Comparison of ENCODE assay signal across 23 mouse cellular contexts in genomic region chr16:90687687-90688263, GRCm38 (mm10). TPM values are rescaled to one million over a fixed set of nuclear protein-coding genes. Genes with fewer than 3 reads are reported as not detected.
DNase-seq lines count a peak whose midpoint lies in the region; ATAC-seq lines count a peak whose summit lies in the region.
"Had no signal": no experiment of that assay in that cellular context is flagged by ENCODE, and none has a peak within 500 bp of the region (broad histone marks: within the 10 kb centered on the region; RNA-seq: fewer than 3 reads in every experiment).

No protein-coding gene starts in this region.

- H3K4me3 ChIP-seq in kidney, embryonic 16.5 days (ENCODE audit: low read length): no peak overlapping the region
- no peak overlapping the region for H3K4me3 ChIP-seq in embryonic facial prominence, embryonic 10.5 days
- H3K4me3 ChIP-seq in stomach, embryonic 14.5 days (ENCODE audit: low read depth, low read length): no peak overlapping the region
- H3K4me3 ChIP-seq: embryonic facial prominence, embryonic 12.5 days; erythroblast, embryonic 14.5 days; forebrain, embryonic 13.5 days; heart, adult 2 months; kidney, embryonic 15.5 days; left cerebral cortex, adult 2 months had no signal

- H3K27me3 ChIP-seq in kidney, embryonic 16.5 days (ENCODE audit: insufficient read depth, low read length): no peaks in the 10 kb centered on the region
- no peaks in the 10 kb centered on the region for H3K27me3 ChIP-seq in embryonic facial prominence, embryonic 10.5 days (replicated peaks; ENCODE audit: low read depth, poor library complexity, severe bottlenecking)
- H3K27me3 ChIP-seq in stomach, embryonic 14.5 days (ENCODE audit: control insufficient read depth, insufficient read depth, low read length): no peaks in the 10 kb centered on the region
- H3K27me3 ChIP-seq: embryonic facial prominence, embryonic 12.5 days; forebrain, embryonic 13.5 days; kidney, embryonic 15.5 days had no signal

- 53% methylated on average over 12 of the region's 12 CpGs for WGBS in kidney, embryonic 16.5 days
- 87% methylated on average over 12 of the region's 12 CpGs for WGBS in embryonic facial prominence, embryonic 10.5 days
- WGBS in stomach, embryonic 14.5 days: 63% methylated on average over 12 of the region's 12 CpGs

- no peaks in the 10 kb centered on the region for H3K36me3 ChIP-seq in kidney, embryonic 16.5 days (ENCODE audit: insufficient read depth, low read length)
- no peaks in the 10 kb centered on the region for H3K36me3 ChIP-seq in embryonic facial prominence, embryonic 10.5 days (replicated peaks)
- no peaks in the 10 kb centered on the region for H3K36me3 ChIP-seq in stomach, embryonic 14.5 days (ENCODE audit: control insufficient read depth, insufficient read depth, low read length)
- H3K36me3 ChIP-seq: embryonic facial prominence, embryonic 12.5 days; G1E; kidney, embryonic 15.5 days had no signal

- H3K4me1 ChIP-seq in kidney, embryonic 16.5 days (ENCODE audit: insufficient read depth, low read length): peaks cover 12% of the 10 kb centered on the region; the same call in 1 of the 2 replicates
- peaks cover 23% of the 10 kb centered on the region for H3K4me1 ChIP-seq in embryonic facial prominence, embryonic 10.5 days
- H3K4me1 ChIP-seq in stomach, embryonic 14.5 days (ENCODE audit: control insufficient read depth, insufficient read depth, low read length): peaks cover 4% of the 10 kb centered on the region; the same call in 1 of the 2 replicates

- peak; percentile 17 for DNase-seq in adrenal gland, postnatal 14 days
- no peak for DNase-seq in adrenal gland, adult 2 months
- DNase-seq in kidney, adult 8-10 months: no peak
- no peak for DNase-seq in embryonic facial prominence, embryonic 10.5 days (ENCODE audit: low spot score)
- no peak for DNase-seq in MN1 (ENCODE audit: low spot score)
- DNase-seq: cerebellum, adult 9-11 months; gastrocnemius, postnatal 14 days; heart, adult 2 months; heart, postnatal 4 days; retina, postnatal 1 day; thymus, postnatal 14 days had no signal

- no peaks in the 10 kb centered on the region for H3K9me3 ChIP-seq in kidney, embryonic 16.5 days (ENCODE audit: low read length)
- no peaks in the 10 kb centered on the region for H3K9me3 ChIP-seq in embryonic facial prominence, embryonic 10.5 days
- no peaks in the 10 kb centered on the region for H3K9me3 ChIP-seq in stomach, embryonic 14.5 days (ENCODE audit: control insufficient read depth, low read depth, low read length)
- H3K9me3 ChIP-seq: embryonic facial prominence, embryonic 12.5 days; forebrain, embryonic 13.5 days; kidney, embryonic 15.5 days had no signal

- no peak overlapping the region for H3K4me2 ChIP-seq in kidney, embryonic 16.5 days (replicated peaks; ENCODE audit: low read depth, low read length)
- no peak overlapping the region for H3K4me2 ChIP-seq in stomach, embryonic 14.5 days (replicated peaks; ENCODE audit: low read depth, low read length)
- H3K4me2 ChIP-seq: embryonic facial prominence, embryonic 12.5 days; forebrain, embryonic 13.5 days; kidney, embryonic 15.5 days; liver, embryonic 11.5 days had no signal

- H3K9ac ChIP-seq in kidney, embryonic 16.5 days (replicated peaks; ENCODE audit: low read length): no peak overlapping the region
- H3K9ac ChIP-seq in stomach, embryonic 14.5 days (replicated peaks; ENCODE audit: low read depth, low read length): no peak overlapping the region
- H3K9ac ChIP-seq: embryonic facial prominence, embryonic 12.5 days; forebrain, embryonic 13.5 days; kidney, embryonic 15.5 days had no signal

- no peak overlapping the region for H3K27ac ChIP-seq in kidney, embryonic 16.5 days (ENCODE audit: low read length)
- peak overlapping the region; percentile 54 for H3K27ac ChIP-seq in embryonic facial prominence, embryonic 10.5 days (replicated peaks)
- no peak overlapping the region for H3K27ac ChIP-seq in stomach, embryonic 14.5 days (ENCODE audit: low read length)
- H3K27ac ChIP-seq: embryonic facial prominence, embryonic 12.5 days; forebrain, embryonic 13.5 days; heart, adult 2 months; kidney, embryonic 15.5 days had no signal

- peak; percentile 63; the same call in 1 of the 2 replicates for ATAC-seq in kidney, embryonic 16.5 days (ENCODE audit: low FRiP score, low TSS enrichment)
- 0 out of 2 replicates have a peak, but pooled peaks have one; percentile 49 for ATAC-seq in stomach, embryonic 14.5 days (ENCODE audit: insufficient number of reproducible peaks, insufficient read depth, low FRiP score, low read depth)
- ATAC-seq: CD4-positive, CD25-positive, alpha-beta regulatory T cell, adult 4 months; forebrain, embryonic 13.5 days; hindbrain, embryonic 16.5 days had no signal

RNA-seq across cellular contexts. Expression of gene Mis18a, which starts 39.4 kb away (rescaled TPM):
- 7.4 and 8.6 TPM in 2 replicates for total RNA-seq in adrenal gland, postnatal 14 days (2021)
- 1 to 10 TPM; 2.8 to 3.7 TPM for total RNA-seq in adrenal gland, adult 2 months (2021)
- 3.9 and 5.0 TPM in 2 replicates for polyA plus RNA-seq in adrenal gland, adult 2 months (2012; rRNA removed)
- 63.0 and 64.9 TPM in 2 replicates for polyA plus RNA-seq in kidney, embryonic 16.5 days (2015; fragmentation: Nextera tagmentation; extraction: Ambion mirVana)
- polyA plus RNA-seq in embryonic facial prominence, embryonic 10.5 days (2016; fragmentation: Nextera tagmentation; extraction: Ambion mirVana): 99.0 and 103 TPM in 2 replicates
- 61.8 and 62.3 TPM in 2 replicates for polyA plus RNA-seq in stomach, embryonic 14.5 days (2014; fragmentation: Nextera tagmentation; extraction: Ambion mirVana)

RNA-seq across cellular contexts. Expression of gene Mrap, which starts 50.2 kb away (rescaled TPM):
- total RNA-seq in adrenal gland, postnatal 14 days (2021): 497 and 542 TPM in 2 replicates
- total RNA-seq in adrenal gland, adult 2 months (2021): 1,000 to 10,000 TPM in 1 of 2 experiments, 100 to 1,000 TPM in 1; 258 to 1,165 TPM
- polyA plus RNA-seq in adrenal gland, adult 2 months (2012; rRNA removed): 893 and 899 TPM in 2 replicates
- polyA plus RNA-seq in kidney, embryonic 16.5 days (2015; fragmentation: Nextera tagmentation; extraction: Ambion mirVana): 5.2 and 9.3 TPM in 2 replicates
- 1.2 and 2.4 TPM in 2 replicates for polyA plus RNA-seq in embryonic facial prominence, embryonic 10.5 days (2016; fragmentation: Nextera tagmentation; extraction: Ambion mirVana)
- not detected in 2 replicates for polyA plus RNA-seq in stomach, embryonic 14.5 days (2014; fragmentation: Nextera tagmentation; extraction: Ambion mirVana)
- total RNA-seq: neutrophil, adult 5-6 weeks had no signal
- polyA plus RNA-seq: CD4-positive, CD25-positive, alpha-beta regulatory T cell, adult 4 months; forebrain, embryonic 13.5 days; G1E had no signal

Comparison
In these comparisons a context has a peak if more than half of its experiments do, and no peak if none do; other contexts are left out.
1. RNA of gene Mis18a, which starts 39.4 kb away (polyA plus RNA-seq): 99.0 to 103 TPM in embryonic facial prominence, embryonic 10.5 days, 63.0 to 64.9 TPM in kidney, embryonic 16.5 days and 61.8 to 62.3 TPM in stomach, embryonic 14.5 days; 3.9 to 5.0 TPM in adrenal gland, adult 2 months; every median in the first group is over 10 times any median in the second.
2. RNA of gene Mrap, which starts 50.2 kb away (polyA plus RNA-seq): 893 to 899 TPM in adrenal gland, adult 2 months; 5.2 to 9.3 TPM in kidney, embryonic 16.5 days, 1.2 to 2.4 TPM in embryonic facial prominence, embryonic 10.5 days and not detected in stomach, embryonic 14.5 days; every median in the first group is over 10 times any median in the second.